Mouse (Mus musculus): ENCODE data around the gene Myo19.

Myo19 gene

GRCm38 (mm10) chr11:84886767-84887511, 7.0 kb downstream of the Myo19 start:
- DNase-seq (ENCODE audit: low spot score) = peak; percentile 63

GRCm38 (mm10) chr11:84888025-84888424, 8.1 kb downstream of the Myo19 start:
- no peak for DNase-seq (ENCODE audit: low spot score)

GRCm38 (mm10) chr11:84889492-84889891, 9.5 kb downstream of the Myo19 start:
- no peak for DNase-seq (ENCODE audit: low spot score)

- DNase-seq (ENCODE audit: low spot score) = no peak
Observed at GRCm38 (mm10) chr11:84891705-84892104, 11.8 kb downstream of the Myo19 start.

- no peak for DNase-seq (ENCODE audit: low spot score)
Observed at GRCm38 (mm10) chr11:84893113-84893512, 13.2 kb downstream of the Myo19 start.

GRCm38 (mm10) chr11:84904597-84905144, 24.7 kb downstream of the Myo19 start:
- no peak for DNase-seq (ENCODE audit: low spot score)

- DNase-seq (ENCODE audit: low spot score) = peak; percentile 70
Observed at GRCm38 (mm10) chr11:84907081-84907480, 27.1 kb downstream of the Myo19 start.

GRCm38 (mm10) chr11:84908480-84908879, 28.5 kb downstream of the Myo19 start:
- DNase-seq (ENCODE audit: low spot score) = no peak

- DNase-seq (ENCODE audit: low spot score) = peak; percentile 53
Observed at GRCm38 (mm10) chr11:84910411-84910810, 30.5 kb downstream of the Myo19 start.

- no peak for DNase-seq (ENCODE audit: low spot score)
Observed at GRCm38 (mm10) chr11:84914673-84915072, 34.7 kb downstream of the Myo19 start.

- peak; percentile 91 for DNase-seq (ENCODE audit: low spot score)
Observed at GRCm38 (mm10) chr11:84916053-84916702, 36.2 kb downstream of the Myo19 start, which contains the start of gene Znhit3. TSS of gene Znhit3 (minus strand) at chr11:84916366.

- no peak for DNase-seq (ENCODE audit: low spot score)
Observed at GRCm38 (mm10) chr11:84916703-84917300, 36.9 kb downstream of the Myo19 start.

- DNase-seq (ENCODE audit: low spot score) = peak; percentile 86
Observed at GRCm38 (mm10) chr11:84918425-84918824, 38.5 kb downstream of the Myo19 start.

- DNase-seq (ENCODE audit: low spot score) = peak; percentile 72
Observed at GRCm38 (mm10) chr11:84919276-84919675, 39.3 kb downstream of the Myo19 start.

- DNase-seq (ENCODE audit: low spot score) = peak; percentile 53
Observed at GRCm38 (mm10) chr11:84919951-84920350, 40.0 kb downstream of the Myo19 start.

- DNase-seq (ENCODE audit: low spot score) = peak; percentile 41
Observed at GRCm38 (mm10) chr11:84920981-84921380, 41.0 kb downstream of the Myo19 start.

- no peak for DNase-seq (ENCODE audit: low spot score)
Observed at GRCm38 (mm10) chr11:84932261-84932660, 52.3 kb downstream of the Myo19 start.

GRCm38 (mm10) chr11:84939508-84940053, 59.6 kb downstream of the Myo19 start:
- peak; percentile 70 for DNase-seq (ENCODE audit: low spot score)

- no peak for DNase-seq (ENCODE audit: low spot score)
Observed at GRCm38 (mm10) chr11:84940140-84940539, 60.2 kb downstream of the Myo19 start.

- peak; percentile 52 for DNase-seq (ENCODE audit: low spot score)
Observed at GRCm38 (mm10) chr11:84943948-84944347, 64.0 kb downstream of the Myo19 start.

GRCm38 (mm10) chr11:84944639-84945435, 64.9 kb downstream of the Myo19 start:
- no peak for DNase-seq (ENCODE audit: low spot score)

GRCm38 (mm10) chr11:84945841-84946240, 65.9 kb downstream of the Myo19 start:
- no peak for DNase-seq (ENCODE audit: low spot score)

All from adipocyte (in vitro differentiated cells).